Mouse (Mus musculus) frontal cortex, postnatal 25 days (tissue): ENCODE data around the gene Tex9.
A peak's percentile ranks its signal among the peaks of the same experiment; 100 is the strongest.

Experiments
- DNase-seq, 2 experiments: peaks; one replicate each; pipeline ENCODE4 v3.0.0; 2022; ENCODE audit warnings: low spot score in 2 of 2

The Tex9 gene

GRCm38 (mm10) chr9:72492194-72492565, at the start of gene Tex9:
TSS of gene Tex9 (minus strand) at chr9:72492212.
- DNase-seq, result no peak

DNA sequence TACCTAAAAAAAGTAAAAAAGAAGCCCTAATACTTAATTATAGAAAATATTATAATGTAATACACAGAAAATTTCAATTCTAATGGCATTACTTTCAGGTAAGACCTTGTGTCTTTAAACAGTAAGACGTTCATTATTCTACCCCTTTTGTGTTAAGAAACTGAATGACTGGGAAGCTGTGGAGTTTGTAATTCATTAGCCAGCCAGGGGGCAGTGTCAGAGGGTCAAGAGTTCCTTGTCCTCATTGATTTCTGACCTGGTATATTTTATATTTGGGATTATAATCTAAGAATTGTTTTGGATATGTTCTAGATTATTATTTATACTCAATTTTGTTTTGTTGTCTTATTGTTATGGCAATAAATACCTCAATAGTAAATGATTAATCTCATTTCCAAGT, 45.1 kb upstream of the Tex9 start:
- no peak for DNase-seq

DNA sequence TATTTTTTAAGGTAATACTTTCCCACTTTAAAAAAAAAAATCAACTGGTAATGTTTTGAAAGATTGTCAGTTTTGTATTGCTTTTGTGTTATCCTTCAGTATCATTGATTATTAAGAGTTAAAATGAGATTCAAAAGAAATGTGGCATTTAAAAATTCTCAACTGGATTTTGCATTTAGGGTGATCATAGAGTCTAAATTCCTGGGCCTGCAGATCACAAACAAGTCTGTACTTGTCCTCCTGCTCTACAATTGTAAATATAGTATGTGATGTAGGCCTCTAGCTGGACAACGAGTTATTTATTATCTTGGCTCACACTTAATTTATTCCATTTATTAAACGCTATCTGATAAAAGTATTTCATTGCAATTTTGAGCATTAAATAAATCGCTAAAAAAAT, 43.4 kb upstream of the Tex9 start:
- DNase-seq, result no peak

DNA sequence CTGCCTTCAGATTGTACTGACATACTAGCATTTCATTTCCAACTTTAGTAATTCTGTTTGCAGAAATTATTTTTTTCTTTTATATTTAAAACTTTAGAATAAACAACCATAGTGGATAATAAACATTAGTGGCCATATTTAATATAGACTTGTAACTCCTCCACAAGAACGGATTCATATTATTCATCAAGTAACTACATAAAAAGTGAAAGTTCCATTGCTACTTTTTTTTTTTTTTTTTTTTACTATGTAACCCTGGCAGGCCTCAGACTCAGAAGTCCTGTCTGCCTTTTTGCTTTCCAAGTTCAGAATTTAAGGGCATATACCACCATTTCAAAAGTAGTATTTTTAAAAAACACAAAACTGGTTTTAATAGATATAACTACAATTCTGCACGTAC, 43.0 kb upstream of the Tex9 start:
- no peak for DNase-seq

- DNase-seq, result no peak
Observed at GRCm38 (mm10) chr9:72533089-72533415, 41.0 kb upstream of the Tex9 start.

DNA sequence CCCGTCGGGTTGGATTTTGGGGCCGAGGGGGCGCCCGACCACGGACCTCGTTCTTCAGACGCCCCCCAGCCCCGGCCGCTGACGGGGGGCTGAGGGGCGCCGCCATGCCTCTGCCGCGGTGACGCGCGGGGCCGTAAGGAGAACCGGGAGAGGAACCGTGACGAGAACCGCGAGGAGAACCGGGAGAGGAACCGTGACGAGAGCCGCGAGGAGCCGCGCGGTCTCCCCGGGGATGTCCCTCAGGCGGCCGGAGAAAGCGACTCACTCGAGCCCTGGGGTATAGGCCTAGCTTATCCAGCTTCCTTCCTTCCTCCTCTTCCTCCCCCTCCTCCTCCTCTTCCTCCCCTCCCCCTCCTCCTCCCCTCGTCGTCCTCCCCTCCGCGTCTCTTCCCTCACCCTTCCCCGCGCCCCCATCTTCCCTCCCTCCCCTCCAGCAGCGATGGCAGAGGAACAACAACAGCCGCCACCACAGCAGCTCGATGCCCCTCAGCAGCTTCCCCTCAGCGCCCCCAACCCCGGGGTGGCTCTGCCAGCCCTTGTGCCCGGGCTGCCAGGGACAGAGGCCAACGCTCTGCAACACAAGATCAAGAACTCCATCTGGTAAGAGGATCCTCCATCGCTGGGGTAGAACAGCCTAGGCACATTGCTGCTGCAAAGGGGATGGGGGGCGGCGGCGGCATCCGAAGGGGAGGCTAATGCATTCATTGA, 40.5 kb upstream of the Tex9 start:
- peak; percentile 38 to 44 for DNase-seq

GRCm38 (mm10) chr9:72531996-72532380, 40.0 kb upstream of the Tex9 start, which contains the start of gene Rfx7:
TSS of gene Rfx7 (plus strand) at chr9:72532240.
- peak; percentile 35 to 53 for DNase-seq

DNA sequence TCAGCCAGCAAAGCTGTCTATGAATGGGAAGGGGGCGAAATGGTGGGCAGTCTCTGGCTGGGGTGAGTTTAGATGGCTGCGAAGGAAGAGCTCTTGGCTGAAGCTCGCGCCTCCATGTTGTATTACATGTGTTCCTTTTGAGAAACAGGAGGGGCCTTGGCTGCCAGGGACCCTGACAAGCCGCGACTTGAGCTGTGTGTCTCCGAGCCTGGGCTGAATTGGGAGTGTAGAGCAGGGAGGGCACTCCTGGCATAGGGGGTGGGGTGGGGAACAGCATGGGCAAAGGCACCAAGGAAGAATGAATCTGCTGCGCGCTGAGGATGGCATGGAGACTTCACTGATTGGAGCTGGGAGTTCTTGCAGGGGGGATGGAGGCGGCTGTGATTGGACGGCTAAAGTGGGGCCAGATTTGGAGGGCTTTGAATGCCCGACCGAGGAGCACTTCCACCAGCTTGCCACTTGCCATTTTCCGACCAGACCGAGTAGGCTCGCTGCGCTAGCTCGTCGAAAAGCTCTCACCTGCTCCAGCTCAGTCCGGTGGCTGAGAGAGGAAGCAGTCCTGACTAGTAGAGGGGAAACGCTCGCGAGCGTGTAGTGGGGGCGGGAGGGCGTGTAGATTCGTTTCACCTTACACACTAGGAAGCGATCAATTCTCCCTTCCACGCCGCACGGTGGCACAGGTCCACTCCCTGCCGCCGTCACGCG, 39.4 kb upstream of the Tex9 start:
- DNase-seq, result peak; percentile 68 to 76

GRCm38 (mm10) chr9:72530824-72531223, 38.8 kb upstream of the Tex9 start:
- DNase-seq, result no peak

DNA sequence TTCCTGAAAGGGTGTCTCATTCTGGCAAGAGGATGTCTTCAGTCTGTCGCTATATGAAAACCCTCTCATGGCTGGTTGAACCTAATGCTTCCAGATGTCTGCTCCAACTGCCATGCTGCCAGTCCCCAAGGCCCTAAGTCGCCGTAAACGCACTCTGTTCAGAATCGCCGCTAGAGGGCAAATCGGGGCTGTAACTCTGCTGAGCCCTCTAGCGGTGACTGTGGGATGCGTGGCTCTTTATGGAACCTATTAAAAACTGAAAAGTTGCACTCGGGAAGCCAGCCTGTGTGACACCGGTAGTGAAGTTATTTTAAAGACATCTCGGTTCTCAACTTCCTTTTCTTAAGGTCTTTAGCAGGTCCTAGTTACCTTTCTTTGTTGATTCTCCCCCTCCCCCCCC, 38.2 kb upstream of the Tex9 start:
- peak; percentile 67 to 78 for DNase-seq

- DNase-seq, result no peak
Observed at GRCm38 (mm10) chr9:72526091-72526490, 34.1 kb upstream of the Tex9 start.

DNA sequence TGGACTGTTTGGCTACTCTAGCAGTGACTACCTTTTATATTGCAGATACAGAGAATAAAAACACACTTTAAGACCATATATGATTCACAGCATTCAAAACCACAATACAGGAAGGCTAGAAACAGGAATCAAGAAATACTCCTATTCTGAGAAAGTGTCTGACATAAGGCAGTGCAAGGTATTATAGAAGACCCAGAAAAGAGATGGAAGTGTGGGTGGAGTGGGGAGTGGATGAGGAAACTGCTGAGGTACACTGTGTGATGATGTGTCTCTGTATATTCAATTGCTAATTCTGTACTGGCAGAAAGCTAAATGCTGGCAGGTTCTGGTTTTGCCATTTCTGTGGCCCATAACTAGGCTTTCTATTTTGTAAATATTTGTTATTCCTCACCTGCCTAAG, 28.8 kb upstream of the Tex9 start:
- no peak for DNase-seq

GRCm38 (mm10) chr9:72519246-72519645, 27.2 kb upstream of the Tex9 start:
- no peak for DNase-seq

DNA sequence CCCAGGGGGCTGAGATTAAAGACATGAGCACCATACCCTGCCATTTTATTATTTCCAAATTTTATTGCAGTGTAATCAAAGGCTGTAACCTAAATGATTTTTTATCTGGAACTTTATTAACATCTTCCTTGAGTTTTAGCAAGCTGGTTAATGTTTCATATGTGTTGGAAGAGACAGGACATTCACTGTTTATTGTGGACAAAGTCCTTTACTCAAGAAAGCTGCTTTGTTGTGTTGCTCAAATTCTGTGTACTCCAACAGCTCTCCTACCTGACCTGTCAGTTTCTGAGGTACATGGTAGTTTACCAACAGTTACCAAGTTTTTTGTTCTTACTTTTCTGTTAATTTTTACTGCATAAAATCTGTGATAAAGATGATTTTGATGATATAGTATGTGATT, 23.4 kb upstream of the Tex9 start:
- no peak for DNase-seq

DNA sequence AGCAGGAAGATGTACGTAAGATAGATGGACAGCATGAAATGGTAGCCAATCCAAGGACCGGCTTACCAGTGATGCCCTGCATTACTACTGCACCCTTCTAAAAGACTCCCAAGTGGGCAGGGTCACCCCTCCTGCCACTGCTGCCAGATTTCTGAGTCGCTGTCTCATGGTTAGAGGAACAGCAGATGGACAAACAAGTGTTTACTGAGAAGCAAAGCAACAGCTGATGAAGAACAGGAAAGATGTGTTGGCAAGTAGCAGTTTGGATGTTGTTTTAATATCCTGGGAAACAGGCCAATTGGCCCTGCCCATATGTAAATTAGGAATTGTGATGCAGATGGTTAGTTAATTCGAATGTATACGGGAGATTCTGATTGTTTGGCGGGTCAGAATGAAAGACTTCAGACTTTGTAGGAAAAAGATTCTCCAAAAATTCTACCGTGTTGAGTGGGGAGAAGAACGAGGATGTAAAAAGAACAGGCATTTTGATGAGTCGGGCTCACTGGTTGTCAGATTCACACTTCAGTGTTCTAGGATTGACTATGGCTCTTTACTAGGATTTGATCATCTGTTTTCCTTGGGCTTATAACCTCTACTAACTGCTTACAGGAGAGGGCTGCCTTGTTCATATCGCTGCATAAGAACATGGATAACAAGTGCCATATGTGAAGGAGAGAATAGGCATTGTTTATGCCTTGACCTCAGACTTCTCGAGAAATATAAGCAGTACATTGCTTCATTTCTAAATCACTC, 20.4 kb upstream of the Tex9 start:
- DNase-seq, result no peak

DNA sequence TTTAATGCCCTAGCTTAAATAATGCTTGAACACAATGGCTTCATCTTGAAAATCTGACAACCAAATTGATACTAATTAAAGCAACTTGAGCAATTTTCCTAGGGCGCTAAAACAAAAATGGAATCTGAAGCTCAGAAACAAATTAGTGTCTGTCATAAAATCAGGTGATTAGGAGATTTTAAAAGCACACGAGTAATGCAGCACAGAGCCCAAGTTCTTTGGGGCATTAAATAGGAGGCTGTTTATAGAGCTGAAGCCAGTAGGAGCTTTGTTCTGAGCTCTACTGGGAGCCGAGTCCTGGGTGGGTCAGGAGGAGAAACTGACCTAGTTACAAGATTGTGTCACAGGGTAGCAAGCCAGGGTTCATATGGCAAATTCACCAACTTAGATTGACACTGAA, 5.2 kb upstream of the Tex9 start:
- no peak for DNase-seq

DNA sequence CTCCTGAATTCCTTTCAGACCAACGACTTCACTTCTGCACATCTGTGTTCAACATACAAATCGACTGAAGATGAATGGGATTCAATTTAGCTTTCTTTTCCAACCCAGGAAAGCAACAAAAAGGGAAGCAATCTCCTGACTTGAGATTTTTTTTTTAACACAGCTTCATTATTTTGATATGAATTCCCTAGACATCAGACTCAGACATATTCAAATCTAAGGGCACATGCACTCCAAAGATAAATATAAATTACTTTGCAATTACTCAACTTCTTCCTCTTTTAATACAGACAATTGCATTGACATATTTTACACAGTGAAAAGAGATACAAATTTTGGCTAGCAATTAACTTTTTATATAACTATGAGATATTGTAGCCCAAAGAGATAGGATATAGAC, 4.7 kb upstream of the Tex9 start:
- no peak for DNase-seq

GRCm38 (mm10) chr9:72493984-72494685, 2.1 kb upstream of the Tex9 start:
- no peak for DNase-seq

DNA sequence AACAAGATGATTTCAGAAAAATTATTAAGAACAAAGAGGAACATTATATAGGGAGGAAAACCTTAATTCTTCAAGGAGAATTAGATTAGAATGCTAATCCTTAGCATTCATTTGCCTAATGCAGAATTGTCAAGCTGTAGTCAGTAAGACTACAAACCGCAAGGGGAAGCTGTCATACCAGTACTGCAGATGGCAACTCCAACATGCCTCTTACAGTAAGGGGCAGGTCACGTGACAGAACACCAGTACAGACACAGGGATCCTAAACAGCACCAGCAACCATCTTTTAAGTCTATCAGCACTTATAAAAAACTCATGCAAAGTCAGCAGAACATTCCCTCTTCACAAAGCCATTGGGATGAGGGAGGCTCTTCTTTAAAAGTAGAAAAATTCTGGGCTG, 1.5 kb upstream of the Tex9 start:
- no peak for DNase-seq

DNA sequence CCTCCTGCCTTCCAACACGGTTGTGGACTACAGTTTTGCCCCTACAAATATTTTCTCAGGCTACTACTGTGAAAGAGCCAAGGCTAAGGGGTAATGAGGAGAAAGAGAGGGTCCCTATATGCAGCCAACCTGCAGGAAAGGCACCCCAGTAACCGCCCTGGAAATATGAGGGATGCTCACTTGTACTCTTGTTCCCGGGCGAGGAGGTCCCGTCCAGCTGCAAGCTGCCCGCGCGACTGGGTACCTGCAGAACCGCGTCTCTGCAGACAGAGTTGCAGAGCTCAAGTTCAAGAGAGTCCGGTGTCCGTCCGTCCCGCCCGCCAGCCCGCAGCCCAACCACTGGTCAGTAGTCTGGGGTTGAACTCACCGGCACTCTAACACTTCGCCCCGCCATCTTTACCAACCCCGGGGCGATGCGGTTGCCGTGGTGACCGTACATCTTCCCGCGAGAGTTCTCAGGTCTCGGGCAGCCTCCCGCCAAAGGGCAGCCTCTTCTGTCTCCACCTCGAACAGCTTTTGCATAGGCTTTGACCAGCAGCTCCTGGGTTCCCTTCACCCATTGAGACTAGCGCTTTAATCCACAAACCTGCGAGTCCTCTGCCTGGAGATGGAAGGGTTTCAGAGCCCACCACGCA, 336 bp downstream of the Tex9 start:
- DNase-seq, result peak; percentile 79 to 80

GRCm38 (mm10) chr9:72489131-72489530, 2.9 kb downstream of the Tex9 start:
- no peak for DNase-seq

DNA sequence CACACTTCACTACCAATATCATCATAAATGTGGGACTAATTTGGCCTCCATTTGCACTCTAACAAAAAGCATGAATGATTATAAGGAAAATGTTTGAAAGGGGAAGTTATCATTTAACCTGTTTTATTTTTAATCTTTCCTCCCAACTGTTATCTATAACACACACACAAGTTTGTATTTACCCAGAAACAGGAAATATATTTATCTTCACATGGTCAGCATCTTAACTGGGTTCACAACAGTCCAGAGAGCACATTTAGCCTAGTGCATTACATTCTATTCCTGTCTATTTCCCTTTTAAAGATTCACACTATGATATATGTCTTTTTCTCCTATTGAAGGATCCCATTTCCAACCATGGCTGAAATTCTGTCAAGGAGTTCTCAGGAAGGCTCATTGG, 3.5 kb downstream of the Tex9 start:
- DNase-seq, result no peak
